Mouse (Mus musculus): ENCODE data around the gene Fcho1. TPM values are rescaled to one million over a fixed set of nuclear protein-coding genes. Genes with fewer than 3 reads are reported as not detected.

The Fcho1 gene
- total RNA-seq, 2 experiments from 2014 or later = 0.79 to 2.4 TPM

DNA sequence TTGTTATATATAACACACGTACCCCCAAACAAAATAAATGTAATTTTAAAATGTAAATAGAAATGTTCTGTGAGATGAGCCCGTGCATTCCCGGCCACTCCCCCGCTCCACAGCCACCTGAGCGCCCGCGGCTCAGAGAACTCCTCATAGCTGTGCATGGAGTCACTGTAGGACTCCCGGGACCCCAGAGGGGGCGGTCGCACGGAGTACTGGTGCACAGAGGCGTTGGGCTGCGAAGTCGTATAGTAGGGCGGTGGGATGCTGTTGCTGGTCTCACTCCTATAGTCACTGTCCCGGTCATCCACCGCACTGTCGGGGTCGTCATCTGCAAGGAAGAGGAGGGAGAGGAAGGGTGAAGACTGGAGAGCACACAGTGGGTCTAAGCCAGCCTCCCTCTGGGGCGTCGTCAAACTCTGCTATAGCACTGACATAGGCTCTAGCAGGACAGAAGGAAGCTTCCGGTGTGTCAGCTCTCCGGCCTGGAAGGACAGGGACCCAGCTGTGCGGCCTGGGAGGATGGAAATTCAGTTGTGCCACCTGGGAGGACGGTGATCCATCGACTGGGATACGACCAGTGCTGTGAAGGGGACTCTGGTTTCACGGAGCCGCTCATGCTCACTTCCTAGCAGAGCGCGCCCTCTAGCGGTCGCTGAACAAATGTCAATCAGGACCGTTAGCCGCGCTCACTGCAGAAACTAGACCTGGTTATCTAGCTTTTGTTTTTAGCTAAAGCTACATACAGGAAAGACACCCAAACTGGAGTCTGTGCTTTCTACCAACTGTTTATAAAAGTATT lies 65.0 kb downstream of the Fcho1 start:
- DNase-seq = peak; percentile 77 to 93

DNA sequence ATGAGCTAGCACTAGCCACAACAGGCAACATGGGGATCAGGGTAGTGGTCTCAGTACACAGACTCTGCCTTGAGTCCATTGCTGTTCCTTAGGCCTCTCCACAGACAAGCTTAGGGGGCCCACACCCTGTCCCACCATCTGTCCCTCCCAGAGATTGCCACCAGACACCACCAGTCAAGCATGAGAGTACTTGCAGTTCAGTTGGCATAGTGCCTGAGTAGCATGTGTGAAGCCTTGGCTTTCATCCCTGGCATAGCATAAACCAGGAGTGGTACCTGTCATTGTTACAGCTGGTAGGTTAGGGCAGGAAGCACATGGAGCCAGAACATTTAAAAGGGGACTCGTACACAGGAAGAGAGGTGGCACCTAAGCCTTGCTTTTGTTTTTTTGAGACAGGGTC lies 65.8 kb downstream of the Fcho1 start:
- no peak for DNase-seq

- no peak for DNase-seq
These were observed 66.9 kb downstream of the Fcho1 start for GRCm38 (mm10) chr8:71658515-71659049.

Other genes starting within 250 kb of the Fcho1 start
- gene Ano8, start 239.8 kb downstream of the Fcho1 start, total RNA-seq (2021) = 10 to 100 TPM; 16.6 to 16.9 TPM
- gene Gtpbp3, start 237.6 kb downstream of the Fcho1 start, total RNA-seq (2021) = 10 to 100 TPM; 19.1 to 22.2 TPM
- 10 to 100 TPM; 23.0 to 30.9 TPM for gene Plvap, start 214.0 kb downstream of the Fcho1 start, total RNA-seq (2021)
- gene Ccdc194, start 200.0 kb downstream of the Fcho1 start, total RNA-seq (2021) = not detected
- 10 to 100 TPM; 19.3 to 40.2 TPM for gene Bst2, start 188.3 kb downstream of the Fcho1 start, total RNA-seq (2021)
- 10 to 100 TPM; 28.4 to 28.5 TPM for gene Mvb12a, start 182.8 kb downstream of the Fcho1 start, total RNA-seq (2021)
- gene Tmem221, start 166.8 kb downstream of the Fcho1 start, total RNA-seq (2021) = under 1 TPM; 0.42 to 0.51 TPM
- under 1 TPM; 0.15 TPM for gene Nxnl1, start 159.1 kb downstream of the Fcho1 start, total RNA-seq (2021)
- gene Slc27a1, start 156.8 kb downstream of the Fcho1 start, total RNA-seq (2021) = 100 to 1,000 TPM; 162 to 202 TPM
- 10 to 100 TPM; 66.5 to 72.2 TPM for gene Pgls, start 133.5 kb downstream of the Fcho1 start, total RNA-seq (2021)
- 1 to 10 TPM in 1 of 2 experiments, under 1 TPM in 1; 0.99 to 1.0 TPM for gene Fam129c, start 128.1 kb downstream of the Fcho1 start, total RNA-seq (2021)
- gene Colgalt1, start 114.7 kb downstream of the Fcho1 start, total RNA-seq (2021) = 10 to 100 TPM; 41.6 to 42.4 TPM
- under 1 TPM; 0.55 to 0.87 TPM for gene Unc13a, start 54.0 kb downstream of the Fcho1 start, total RNA-seq (2021)
- 1 to 10 TPM; 7.3 to 8.3 TPM for gene Jak3, start 49.4 kb downstream of the Fcho1 start, total RNA-seq (2021)
- gene Insl3, start 36.5 kb downstream of the Fcho1 start, total RNA-seq (2021) = 1 to 10 TPM; 1.3 to 1.6 TPM
- gene B3gnt3, start 23.9 kb downstream of the Fcho1 start, total RNA-seq (2021) = 1 to 10 TPM; 4.9 to 5.9 TPM
- 1 to 10 TPM; 4.9 to 5.4 TPM for gene Zfp709, start 156.3 kb upstream of the Fcho1 start, total RNA-seq (2021)
- gene Zfp882, start 182.9 kb upstream of the Fcho1 start, total RNA-seq (2021) = 1 to 10 TPM; 3.4 to 3.6 TPM
- gene Zfp617, start 182.9 kb upstream of the Fcho1 start, total RNA-seq (2021) = 10 to 100 TPM; 20.2 to 24.6 TPM
- gene Zfp961, start 225.3 kb upstream of the Fcho1 start, total RNA-seq (2021) = 1 to 10 TPM; 5.7 to 8.2 TPM

Data from heart, adult 18-20 months (tissue).